Mouse (Mus musculus) lung, postnatal 10 days (tissue): ENCODE results near the gene Cln5.

Source experiments
- DNase-seq: peaks from one replicate; pipeline ENCODE4 v3.0.0; 2021

The Cln5 gene

DNA sequence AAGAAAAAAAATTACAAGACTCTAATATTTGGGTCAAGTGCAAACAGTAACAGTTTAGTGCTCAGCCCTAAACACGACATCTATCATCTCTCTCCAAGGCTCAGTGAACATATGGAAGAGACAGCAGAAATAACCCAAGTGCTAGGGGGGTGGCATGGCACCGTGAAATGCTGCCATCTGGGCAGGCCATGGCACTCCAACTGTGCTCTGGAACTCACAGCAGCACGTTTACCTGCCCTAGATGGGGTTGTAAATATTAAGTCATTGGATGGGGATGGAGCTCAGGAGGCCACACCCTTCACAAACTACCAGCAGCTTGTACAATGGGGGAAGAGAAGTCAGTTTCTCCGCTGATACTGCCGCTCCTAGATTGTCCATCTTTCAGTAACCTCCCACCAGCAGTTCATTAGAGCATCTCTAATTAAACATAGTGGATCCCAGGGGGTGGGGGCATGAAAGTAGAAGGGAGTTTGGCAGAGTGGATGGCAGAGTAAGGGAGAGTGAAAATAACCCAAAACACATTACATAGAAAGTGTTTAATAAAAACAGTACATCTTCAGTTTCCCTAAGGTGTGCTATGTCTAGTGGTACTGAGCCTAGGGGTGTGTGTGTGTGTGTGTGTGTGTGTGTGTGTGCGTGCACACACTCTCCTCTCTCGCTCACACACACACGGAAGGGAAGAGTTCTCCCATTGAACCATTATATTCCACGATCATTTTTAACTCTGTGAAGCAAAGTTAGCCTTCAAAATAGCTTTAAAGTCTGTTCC lies 9.4 kb downstream of the Cln5 start:
- no peak for DNase-seq

DNA sequence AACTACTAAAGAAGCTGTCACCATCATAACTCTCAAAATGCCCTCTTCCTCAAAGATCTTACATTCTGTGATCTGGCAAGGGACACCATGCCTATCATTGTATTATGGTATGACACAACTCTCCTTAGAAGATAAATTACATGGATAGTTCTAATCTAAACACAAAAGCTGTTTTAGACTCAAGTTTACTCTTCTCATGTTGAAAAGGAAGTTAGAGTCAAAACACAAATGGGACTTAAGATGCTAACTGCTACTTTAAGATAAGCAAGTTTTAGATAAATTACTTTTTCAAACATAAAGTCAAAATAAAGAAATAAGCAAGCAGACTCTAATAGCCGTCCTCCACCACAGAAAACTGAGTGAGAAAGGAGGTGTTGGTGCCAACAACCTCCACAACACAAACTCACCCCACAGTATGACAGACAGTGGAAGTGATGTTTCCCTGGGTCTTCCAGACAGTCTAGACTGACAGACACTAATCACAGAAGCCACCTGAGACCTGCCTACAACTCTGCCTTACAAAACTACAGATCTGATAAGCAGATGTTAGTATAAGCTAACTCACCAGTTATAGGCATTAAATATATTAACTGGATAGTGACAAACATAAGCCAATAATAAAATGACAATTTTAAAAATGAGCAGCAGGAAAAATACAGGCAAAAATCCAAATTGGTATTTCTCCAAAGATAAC lies 16.0 kb downstream of the Cln5 start:
- DNase-seq: no peak

- no peak for DNase-seq
These were observed 16.8 kb downstream of the Cln5 start for GRCm38 (mm10) chr14:103086671-103087324.

DNA sequence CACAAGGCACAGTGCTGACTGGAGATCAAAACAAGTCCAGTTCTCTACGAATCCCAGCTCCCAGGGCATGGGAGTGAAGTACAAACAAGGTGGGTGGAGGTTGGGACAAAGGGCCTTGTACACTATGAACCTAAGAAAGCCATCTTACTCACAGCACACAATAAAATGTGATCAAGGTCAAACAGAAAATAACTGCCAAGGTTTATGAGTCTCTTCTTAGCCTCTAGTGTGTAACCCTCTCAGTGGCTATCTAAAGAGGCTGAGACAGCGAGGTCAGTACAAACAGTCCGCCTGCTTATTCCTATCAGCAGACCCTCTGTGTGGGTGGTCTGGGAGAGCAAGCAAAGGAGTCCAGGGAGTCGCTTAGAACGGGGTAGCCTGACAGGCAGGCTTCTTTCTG lies 17.8 kb downstream of the Cln5 start:
- no peak for DNase-seq

- DNase-seq: peak; percentile 77
These were observed 18.6 kb downstream of the Cln5 start for GRCm38 (mm10) chr14:103088624-103089023.

GRCm38 (mm10) chr14:103093236-103093635 lies 23.2 kb downstream of the Cln5 start:
- no peak for DNase-seq

DNA sequence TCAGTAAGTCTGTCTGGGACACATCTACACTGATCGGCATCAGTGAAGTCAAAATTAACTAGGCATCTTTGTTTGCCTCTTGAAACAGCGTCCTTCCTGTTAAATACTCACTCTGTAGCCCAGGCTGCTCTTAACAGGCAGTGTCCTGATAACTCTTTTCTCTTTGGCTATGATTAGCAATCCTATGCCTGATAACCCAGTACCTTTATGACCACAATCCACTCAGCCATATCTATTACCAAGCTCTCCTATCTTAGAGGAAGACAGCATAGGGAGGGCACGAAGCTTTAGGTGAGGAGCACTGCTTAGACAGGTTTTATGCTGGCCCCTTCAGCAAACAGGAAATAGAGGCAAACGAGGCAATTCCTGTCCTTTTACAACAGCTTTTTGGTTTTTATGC lies 23.7 kb downstream of the Cln5 start:
- no peak for DNase-seq

- no peak for DNase-seq
These were observed 25.0 kb downstream of the Cln5 start for GRCm38 (mm10) chr14:103095036-103095435.

DNA sequence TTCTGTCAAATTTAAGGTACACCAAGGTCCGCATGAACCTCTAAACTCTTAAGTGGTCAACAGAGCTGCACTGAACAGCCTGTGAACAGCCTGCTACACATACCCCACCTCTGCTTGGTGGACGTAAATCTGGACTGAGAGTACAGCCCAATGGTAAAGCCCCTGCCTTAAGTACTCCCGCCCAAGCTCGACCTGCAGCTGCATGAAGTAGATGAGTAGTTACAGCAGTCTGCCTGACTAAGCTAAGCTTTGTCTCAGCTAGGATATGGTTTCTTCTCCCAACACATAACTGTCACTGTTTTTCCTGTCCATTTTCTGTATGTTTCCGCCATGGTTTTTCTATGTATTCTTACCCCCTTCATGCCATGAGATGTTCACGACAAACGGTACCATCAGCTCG lies 25.8 kb downstream of the Cln5 start:
- no peak for DNase-seq

GRCm38 (mm10) chr14:103096621-103097020 lies 26.6 kb downstream of the Cln5 start:
- peak; percentile 45 for DNase-seq

- DNase-seq: no peak
These were observed 28.2 kb downstream of the Cln5 start for GRCm38 (mm10) chr14:103098213-103098586.

DNA sequence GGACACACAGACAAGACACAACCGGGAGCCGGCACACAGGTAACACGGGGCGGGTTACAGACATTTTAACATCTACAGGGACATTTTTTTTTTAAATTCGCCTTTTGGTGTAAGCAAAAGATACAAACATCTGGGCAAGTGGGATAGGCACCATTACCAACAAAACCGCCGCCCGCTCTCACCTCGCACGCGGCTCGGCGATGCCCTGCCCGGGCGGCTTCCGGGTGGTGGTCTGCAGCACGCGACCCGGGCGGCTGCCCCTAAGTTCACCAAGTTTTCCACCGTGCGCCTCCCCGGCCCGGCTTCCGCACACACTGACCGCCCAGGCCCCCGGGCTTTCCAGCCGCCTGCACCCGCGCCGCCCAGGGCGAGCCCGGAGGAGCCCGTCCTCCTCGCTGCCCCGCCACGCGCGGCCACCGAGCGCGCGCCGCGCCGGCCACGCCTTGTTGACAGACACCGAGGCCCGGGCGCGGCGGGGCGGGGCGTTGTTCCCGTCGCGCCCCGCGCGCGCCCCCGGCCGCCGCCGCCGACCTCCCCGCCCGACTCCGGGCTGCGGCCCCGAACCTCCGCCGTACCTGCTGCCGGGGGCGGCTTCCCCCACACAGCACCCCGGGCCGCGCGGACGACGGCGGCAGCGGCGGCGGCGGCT lies 28.7 kb downstream of the Cln5 start:
- DNase-seq: peak; percentile 92

- DNase-seq: peak; percentile 97
These were observed 29.4 kb downstream of the Cln5 start, which contains the start of gene Fbxl3 for GRCm38 (mm10) chr14:103099238-103099933. Gene Fbxl3 (minus strand): TSS chr14:103099566.

GRCm38 (mm10) chr14:103100296-103100695 lies 30.3 kb downstream of the Cln5 start:
- DNase-seq: no peak

GRCm38 (mm10) chr14:103101171-103101570 lies 31.2 kb downstream of the Cln5 start:
- no peak for DNase-seq

GRCm38 (mm10) chr14:103102246-103102645 lies 32.2 kb downstream of the Cln5 start:
- DNase-seq: no peak

DNA sequence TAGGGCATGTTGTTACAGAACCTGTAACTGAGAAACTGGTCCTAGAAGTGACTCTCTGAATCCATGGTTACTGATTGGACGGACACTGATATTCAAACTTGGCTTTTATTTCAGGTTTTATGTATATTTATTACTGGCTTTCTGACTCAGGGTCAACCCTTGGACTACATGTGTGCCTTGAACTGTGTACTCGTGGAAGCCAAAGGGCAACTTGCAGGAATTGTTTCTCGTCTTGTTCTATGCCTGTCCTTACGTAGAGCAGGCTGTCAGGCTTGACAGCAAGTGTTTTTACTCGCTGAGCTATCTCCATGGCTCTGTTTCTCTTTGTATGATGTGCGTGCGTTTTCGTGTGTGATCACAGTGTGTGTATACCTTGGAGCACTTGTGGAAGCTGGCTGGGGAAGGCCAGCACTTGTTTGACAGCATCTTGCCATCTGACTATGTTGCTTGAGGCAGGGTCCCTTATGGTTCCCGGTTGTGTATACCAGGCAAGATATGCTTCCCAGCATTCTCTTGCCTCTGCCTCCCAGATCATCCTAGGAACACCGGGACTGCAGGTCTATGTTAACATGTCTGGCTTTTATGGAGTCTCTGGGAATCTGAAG lies 32.8 kb downstream of the Cln5 start:
- DNase-seq: no peak

- no peak for DNase-seq
These were observed 36.3 kb downstream of the Cln5 start for GRCm38 (mm10) chr14:103106301-103106700.

- DNase-seq: no peak
These were observed 40.0 kb downstream of the Cln5 start for GRCm38 (mm10) chr14:103109971-103110370.

DNA sequence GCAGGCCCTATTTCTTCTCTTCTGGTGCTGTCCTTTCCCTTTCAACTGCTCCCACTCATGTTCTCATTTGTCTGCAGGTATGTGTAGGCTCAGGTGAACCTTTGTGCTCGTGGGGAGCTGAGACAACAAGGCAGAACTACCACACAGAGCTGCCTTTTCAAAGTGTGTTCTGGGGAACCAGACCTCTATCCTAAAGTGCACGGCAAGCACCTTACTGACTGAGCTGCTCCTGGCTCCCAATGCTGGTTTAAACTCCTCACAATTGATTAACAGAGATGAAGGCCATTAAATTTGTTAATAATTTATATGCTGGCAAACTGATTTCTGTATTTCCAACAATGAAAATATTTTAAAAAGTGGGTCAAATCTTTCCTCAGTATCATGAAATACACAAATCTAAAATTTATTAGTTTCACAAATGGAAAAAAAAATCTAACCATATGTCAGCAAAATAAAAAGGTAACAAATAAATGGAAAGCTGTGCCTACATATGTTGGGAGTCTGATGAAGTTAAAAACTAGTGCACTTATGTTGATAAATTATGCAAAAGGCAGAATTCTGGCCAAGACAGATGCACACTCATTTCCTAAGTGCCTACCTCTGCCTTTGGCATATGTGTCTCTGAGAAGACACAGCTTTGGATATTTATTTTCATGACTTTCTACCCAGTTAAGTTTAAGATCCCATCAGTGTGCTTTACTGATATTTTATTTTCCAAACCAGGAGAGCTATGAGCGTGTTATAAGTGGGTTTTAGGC lies 42.8 kb downstream of the Cln5 start:
- no peak for DNase-seq

DNA sequence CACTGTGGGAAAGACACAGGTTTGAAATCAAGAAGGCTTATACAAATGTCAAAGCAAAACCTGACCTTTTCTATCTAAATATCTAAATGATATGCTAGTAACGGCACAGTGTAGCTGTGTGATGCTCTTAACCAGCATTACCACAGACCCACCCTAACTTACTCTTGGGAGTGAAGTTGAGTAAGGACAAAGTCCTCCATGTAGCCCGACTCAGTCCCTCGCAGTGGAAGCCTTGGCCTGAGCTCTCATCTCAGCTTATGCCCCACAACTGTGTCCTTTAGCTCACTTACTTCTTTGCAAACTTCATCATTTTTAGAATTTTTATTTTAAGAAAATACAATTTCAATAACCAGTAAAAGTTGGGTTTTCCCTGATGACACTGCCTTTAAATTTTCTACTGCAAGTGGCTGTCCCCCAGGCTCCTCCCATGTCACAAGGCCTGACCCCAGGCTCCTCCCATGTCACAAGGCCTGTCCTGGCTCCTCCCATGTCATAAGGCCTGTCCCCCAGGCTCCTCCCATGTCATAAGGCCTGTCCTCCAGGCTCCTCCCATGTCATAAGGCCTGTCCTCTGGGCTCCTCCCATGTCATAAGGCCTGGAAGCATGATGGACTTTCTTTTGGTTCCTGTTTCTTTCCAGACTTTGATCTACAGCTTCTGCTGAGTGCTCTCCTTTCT lies 45.1 kb downstream of the Cln5 start:
- no peak for DNase-seq
